Mouse (Mus musculus) hindbrain, embryonic 14.5 days (tissue): ENCODE data around the gene Pnkd. TPM values are rescaled to one million over a fixed set of nuclear protein-coding genes. Genes with fewer than 3 reads are reported as not detected.

Experiments
- ATAC-seq: fragments of 200-750 bp; cut with Nextera tagmentation; 2 replicates; pipeline ENCODE4 v1.8.0; 2017; ENCODE audit warnings: moderate number of reproducible peaks, mild to moderate bottlenecking, moderate TSS enrichment, moderate library complexity; ENCODE audit not compliant: low FRiP score
- DNase-seq: peaks from one replicate; pipeline ENCODE4 v3.0.0-alpha.2; 2015; ENCODE audit warnings: low spot score
- H3K27ac ChIP-seq: fragments of 300-500 bp; sonication (generic); 2 replicates; pipeline ENCODE4 v1.5.1; 2014; ENCODE audit warnings: mild to moderate bottlenecking, moderate library complexity
- H3K27me3 ChIP-seq: fragments of 300-500 bp; sonication (generic); 2 replicates; pipeline ENCODE4 v1.6.1; 2014; ENCODE audit warnings: mild to moderate bottlenecking, low read length, mixed read lengths; ENCODE audit not compliant: control insufficient read depth, insufficient read depth
- H3K36me3 ChIP-seq: fragments of 300-500 bp; sonication (generic); replicated peaks from 2 replicates; pipeline ENCODE4 v1.6.1; 2014; ENCODE audit not compliant: control insufficient read depth, insufficient read depth
- H3K4me1 ChIP-seq: fragments of 300-500 bp; sonication (generic); replicated peaks from 2 replicates; pipeline ENCODE4 v1.6.1; 2014; ENCODE audit warnings: antibody characterized with exemption, low read length, mixed read lengths; ENCODE audit not compliant: control insufficient read depth, insufficient read depth
- H3K4me2 ChIP-seq: fragments of 300-500 bp; sonication (generic); replicated peaks from 2 replicates; pipeline ENCODE4 v1.6.1; 2014; ENCODE audit warnings: mild to moderate bottlenecking, moderate library complexity
- H3K4me3 ChIP-seq: fragments of 300-500 bp; sonication (generic); replicated peaks from 2 replicates; pipeline ENCODE4 v1.5.1; 2014; ENCODE audit warnings: mild to moderate bottlenecking, low read length
- H3K9ac ChIP-seq: fragments of 300-500 bp; sonication (generic); 2 replicates; pipeline ENCODE4 v1.6.1; 2014
- H3K9me3 ChIP-seq: fragments of 300-500 bp; sonication (generic); 2 replicates; pipeline ENCODE4 v1.6.1; 2016; ENCODE audit warnings: low read length; ENCODE audit not compliant: control insufficient read depth
- WGBS: fragments of 180-500 bp; shearing (Covaris S2); extraction: QIAGEN DNeasy Blood & Tissue Kit; methylation state at CpG from one replicate; pipeline ENCODE4 v1.1.7; 2014; 5-methylcytosine and 5-hydroxymethylcytosine counted together
- polyA plus RNA-seq: library from polyadenylated mRNA; unstranded; fragments of >200 nt; fragmentation: Nextera tagmentation; extraction: Ambion mirVana; gene quantifications from 2 replicates; pipeline ENCODE4 v1.2.1, GENCODE M21; 2014

Gene Pnkd
- polyA plus RNA-seq, 1 experiment from 2014 or later: 146 TPM

DNA sequence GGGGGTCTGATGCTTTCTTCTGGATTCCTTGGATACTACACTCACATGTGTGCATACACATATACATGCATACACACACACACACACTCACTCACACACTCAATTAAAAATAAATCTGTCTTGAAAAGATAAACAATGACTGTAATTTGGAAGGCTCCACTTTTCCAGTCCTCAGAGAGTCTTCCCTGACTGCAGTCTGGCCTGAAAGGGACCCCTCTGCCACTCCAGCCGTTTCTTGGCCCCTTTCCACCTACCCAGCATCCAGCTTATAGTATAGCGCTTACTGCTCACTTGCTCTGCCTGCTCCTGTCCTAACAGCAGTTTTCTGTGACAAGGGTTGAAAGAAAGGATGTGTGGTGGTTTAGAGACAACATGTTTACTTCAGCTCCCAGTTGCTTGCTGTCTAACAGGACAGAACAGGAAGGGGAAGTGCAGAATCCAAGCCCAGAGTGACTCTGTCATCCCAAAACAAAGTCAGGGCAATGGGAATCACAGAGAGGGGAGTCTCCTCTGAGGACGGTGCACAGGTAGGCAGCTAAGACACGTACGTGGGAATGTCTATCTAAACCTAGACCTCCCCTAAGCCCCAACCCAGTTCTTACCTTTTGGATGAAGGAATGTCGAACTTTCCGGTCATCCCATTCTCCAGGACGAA lies 8.7 kb downstream of the Pnkd start:
- DNase-seq (no peak), ATAC-seq (no peak)
- Histone ChIP-seq H3K4me2 (no peak overlapping the region), H3K27me3 (no peaks in the 10 kb centered on the region), H3K4me1 (peaks cover 13% of the 10 kb centered on the region; the same call in 1 of the 2 replicates), H3K36me3 (peaks cover 33% of the 10 kb centered on the region), H3K9ac (no peak overlapping the region), H3K4me3 (no peak overlapping the region), H3K27ac (no peak overlapping the region), H3K9me3 (no peaks in the 10 kb centered on the region)
- WGBS: 84% methylated on average over 8 of the region's 8 CpGs

DNA sequence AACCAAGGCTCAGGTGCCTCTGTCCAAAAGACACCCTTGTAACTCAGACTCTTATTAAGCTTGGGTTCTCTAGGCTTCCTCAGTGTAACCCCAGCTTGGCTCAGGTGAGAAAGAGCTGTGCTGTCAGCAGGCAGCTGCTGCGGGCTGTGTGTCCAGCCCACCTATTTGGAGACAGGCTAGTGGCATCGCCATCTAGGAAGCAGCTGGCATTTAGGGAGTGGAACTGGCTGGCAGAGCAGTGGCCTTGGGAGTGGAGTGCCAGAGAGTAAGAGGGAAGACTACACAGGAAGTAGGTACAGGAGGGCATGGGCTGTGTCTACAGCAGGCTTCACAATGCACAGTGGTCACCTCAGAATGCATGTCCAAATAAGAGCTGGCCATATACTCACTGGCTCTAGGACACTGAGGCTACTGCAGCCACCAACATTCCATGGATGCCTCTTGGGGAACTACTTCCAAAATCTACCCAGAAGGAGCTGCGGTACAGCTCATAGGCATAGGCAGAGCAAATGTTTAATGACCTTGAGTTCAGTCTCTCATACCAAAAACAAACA lies 9.4 kb downstream of the Pnkd start:
- no peak for DNase-seq
- no peak for ATAC-seq
- Histone ChIP-seq H3K36me3 (peaks cover 27% of the 10 kb centered on the region), H3K4me2 (no peak overlapping the region), H3K9me3 (no peaks in the 10 kb centered on the region), H3K27me3 (no peaks in the 10 kb centered on the region), H3K4me3 (no peak overlapping the region), H3K4me1 (peaks cover 13% of the 10 kb centered on the region; the same call in 1 of the 2 replicates), H3K27ac (no peak overlapping the region), H3K9ac (no peak overlapping the region)
- 91% methylated on average over 3 of the region's 3 CpGs for WGBS

DNA sequence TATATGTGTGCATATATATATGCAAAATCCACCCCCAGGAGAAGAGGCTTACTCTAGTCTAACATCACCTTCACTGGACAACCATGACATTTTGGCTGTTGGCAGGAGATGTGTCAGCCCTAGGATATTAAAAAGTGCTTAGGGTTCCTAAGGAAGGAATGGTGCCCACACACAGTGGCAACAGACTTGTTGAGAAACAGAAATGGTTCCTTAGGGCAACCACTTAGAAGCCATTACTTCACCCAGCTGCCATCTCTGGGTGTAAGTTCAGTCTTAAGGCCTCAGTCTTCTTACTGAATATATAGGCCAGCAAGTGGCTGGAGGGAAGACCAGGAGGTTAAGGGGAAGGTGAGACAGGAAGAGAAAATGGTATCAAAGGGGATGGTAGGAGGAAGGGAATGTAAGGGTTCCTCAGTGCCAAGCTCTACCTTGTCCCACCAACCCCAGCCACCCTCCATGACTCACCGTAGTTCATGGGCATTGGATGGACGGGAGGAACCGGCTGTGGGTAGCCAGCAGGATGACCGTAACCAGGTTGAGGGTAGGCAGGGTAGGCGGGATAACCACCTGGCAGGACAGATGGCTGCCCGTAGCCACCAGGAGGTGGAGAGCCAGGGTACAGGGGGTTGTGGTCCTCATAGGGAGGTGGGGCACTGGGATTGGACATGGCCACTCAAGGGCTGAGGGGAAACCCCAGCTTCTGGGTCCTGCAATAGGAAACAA lies 10.2 kb downstream of the Pnkd start:
- H3K4me1 ChIP-seq: peaks cover 13% of the 10 kb centered on the region; the same call in 1 of the 2 replicates
- peak overlapping the region; percentile 80 for H3K27ac ChIP-seq
- peaks cover 23% of the 10 kb centered on the region for H3K36me3 ChIP-seq
- WGBS: 94% methylated on average over 6 of the region's 6 CpGs
- H3K9ac ChIP-seq: peak overlapping the region; percentile 17; the same call in 1 of the 2 replicates
- DNase-seq: no peak
- no peaks in the 10 kb centered on the region for H3K9me3 ChIP-seq
- peak overlapping the region; percentile 22 for H3K4me2 ChIP-seq
- ATAC-seq: no peak
- H3K27me3 ChIP-seq: no peaks in the 10 kb centered on the region
- no peak overlapping the region for H3K4me3 ChIP-seq

DNA sequence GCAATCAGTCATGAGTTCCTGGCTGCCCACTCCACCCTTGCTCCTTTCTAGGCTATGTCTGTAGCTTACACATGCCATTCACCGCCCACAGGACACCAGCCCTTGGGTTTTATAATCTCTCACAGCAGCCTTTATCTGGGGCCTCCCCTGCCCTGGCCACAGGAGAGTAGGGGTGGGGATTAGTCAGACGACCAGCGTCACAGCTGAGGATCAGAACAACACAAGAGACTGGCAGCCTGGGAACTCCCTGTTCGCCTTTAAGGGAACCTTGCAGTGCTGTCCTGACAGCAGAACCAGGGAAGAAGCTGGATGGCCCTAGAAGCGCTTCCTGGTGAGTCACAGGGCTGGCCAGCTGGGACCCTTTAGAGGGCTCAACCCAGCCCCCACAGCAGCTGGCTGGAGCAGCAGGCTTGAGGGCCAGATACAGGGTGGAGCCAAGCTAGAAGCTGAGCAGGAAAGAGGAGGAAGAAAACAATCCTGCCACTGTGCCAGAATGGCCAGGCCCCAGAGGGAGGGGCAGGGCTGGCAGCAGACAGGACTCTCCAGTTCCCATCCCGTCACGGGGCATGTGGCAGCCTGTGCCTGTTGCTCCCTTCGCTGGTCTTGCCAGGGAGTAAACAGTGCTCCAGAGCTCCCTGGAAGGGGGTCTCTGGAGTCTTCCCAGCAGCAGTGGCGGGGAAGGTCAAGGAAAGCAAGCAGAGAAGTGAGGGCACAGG lies 10.9 kb downstream of the Pnkd start:
- Histone ChIP-seq H3K4me1 (peaks cover 13% of the 10 kb centered on the region; the same call in 1 of the 2 replicates), H3K36me3 (peaks cover 21% of the 10 kb centered on the region), H3K4me3 (no peak overlapping the region), H3K9me3 (no peaks in the 10 kb centered on the region), H3K9ac (peak overlapping the region; percentile 17; the same call in 1 of the 2 replicates), H3K4me2 (peak overlapping the region; percentile 22), H3K27me3 (no peaks in the 10 kb centered on the region), H3K27ac (peak overlapping the region; percentile 80)
- DNase-seq (peak; percentile 62), ATAC-seq (peak; percentile 90)
- 24% methylated on average over 9 of the region's 9 CpGs for WGBS

DNA sequence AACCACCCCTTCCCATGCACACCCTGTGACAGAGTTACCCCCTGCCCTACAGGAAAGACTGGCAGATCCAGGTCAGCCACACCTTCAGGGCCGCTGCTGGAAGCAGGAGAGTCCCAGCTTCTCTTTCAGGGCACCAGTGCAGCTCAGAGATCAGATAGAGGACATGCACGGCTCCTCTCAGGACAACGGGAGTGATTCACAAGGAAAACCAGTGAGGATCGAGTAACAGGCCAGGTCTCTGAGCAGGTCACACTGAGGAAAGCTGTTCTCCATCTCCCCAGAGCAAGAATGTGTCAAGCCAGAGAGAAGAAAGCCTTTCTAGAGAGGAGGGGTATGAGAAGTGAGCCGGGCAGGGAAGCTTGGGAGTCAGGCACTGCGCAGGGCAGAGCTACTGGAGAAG lies 11.7 kb downstream of the Pnkd start:
- Histone ChIP-seq H3K27me3 (no peaks in the 10 kb centered on the region), H3K9ac (peak overlapping the region; percentile 17; the same call in 1 of the 2 replicates), H3K4me2 (no peak overlapping the region; the same call in 1 of the 2 replicates), H3K27ac (peak overlapping the region; percentile 80), H3K36me3 (peaks cover 15% of the 10 kb centered on the region), H3K4me1 (peaks cover 13% of the 10 kb centered on the region; the same call in 1 of the 2 replicates), H3K4me3 (no peak overlapping the region), H3K9me3 (no peaks in the 10 kb centered on the region)
- no peak for DNase-seq
- 75% methylated on average over 6 of the region's 6 CpGs for WGBS
- ATAC-seq: no peak

DNA sequence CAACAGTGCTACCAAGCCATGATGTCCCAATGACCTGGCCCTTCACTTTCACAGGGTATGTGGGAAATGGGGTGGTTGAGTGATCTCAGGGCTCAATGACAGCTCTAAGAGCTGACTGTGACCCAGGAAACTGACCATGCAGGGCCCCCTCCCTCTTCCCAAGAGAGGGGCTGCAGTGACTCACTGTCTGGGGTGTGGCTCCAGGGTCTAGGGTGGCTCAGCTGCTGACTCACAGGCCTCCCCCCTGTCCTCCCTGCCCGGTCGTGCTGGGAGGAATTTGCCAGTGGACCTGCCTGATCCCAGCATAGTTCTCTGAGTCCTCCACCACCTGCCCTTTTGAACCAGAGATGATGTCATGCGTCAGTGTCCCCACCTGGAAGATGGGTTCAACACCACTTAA lies 12.5 kb downstream of the Pnkd start:
- H3K27ac ChIP-seq: no peak overlapping the region
- H3K4me3 ChIP-seq: no peak overlapping the region
- DNase-seq: no peak
- H3K27me3 ChIP-seq: 0 out of 2 replicates have a peak, but pooled peaks cover under 1% of the 10 kb centered on the region
- H3K9me3 ChIP-seq: no peaks in the 10 kb centered on the region
- 82% methylated on average over 3 of the region's 3 CpGs for WGBS
- no peak overlapping the region for H3K9ac ChIP-seq
- peaks cover 13% of the 10 kb centered on the region; the same call in 1 of the 2 replicates for H3K4me1 ChIP-seq
- no peak for ATAC-seq
- H3K36me3 ChIP-seq: peaks cover 7% of the 10 kb centered on the region
- no peak overlapping the region for H3K4me2 ChIP-seq

DNA sequence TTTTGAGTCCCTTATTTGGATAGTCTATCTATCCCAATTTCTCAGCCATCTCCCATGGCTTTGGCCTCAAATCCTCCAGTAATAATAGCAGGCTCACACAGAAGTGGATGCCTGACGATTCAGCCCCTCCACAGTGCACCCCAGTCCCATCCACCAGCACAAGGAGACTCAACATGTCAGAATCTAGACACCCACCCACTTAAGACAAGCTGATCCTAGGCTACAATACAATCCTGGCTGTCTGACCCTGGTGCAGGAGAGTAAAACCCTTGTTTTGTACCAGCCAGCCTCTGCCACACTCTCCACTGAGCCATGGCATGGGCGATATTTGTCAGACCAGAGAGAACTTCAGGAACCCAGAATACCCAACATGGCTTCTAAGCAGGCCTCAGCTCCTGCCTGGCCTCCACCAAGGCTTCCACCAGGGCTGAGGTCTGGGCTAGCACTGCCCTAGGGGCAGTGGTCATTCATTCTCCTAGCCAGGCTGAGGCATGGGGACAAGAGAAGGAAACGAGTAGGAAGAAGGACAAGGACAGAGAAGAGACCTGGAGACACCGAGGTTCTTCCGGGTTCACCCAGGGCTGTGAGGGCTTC lies 13.5 kb downstream of the Pnkd start:
- Histone ChIP-seq H3K4me2 (no peak overlapping the region), H3K36me3 (0 out of 2 replicates have a peak, but pooled peaks cover 3% of the 10 kb centered on the region), H3K27ac (no peak overlapping the region), H3K4me1 (peaks cover 14% of the 10 kb centered on the region), H3K27me3 (0 out of 2 replicates have a peak, but pooled peaks cover 9% of the 10 kb centered on the region), H3K4me3 (no peak overlapping the region), H3K9me3 (no peaks in the 10 kb centered on the region), H3K9ac (no peak overlapping the region)
- DNase-seq: no peak
- ATAC-seq: no peak
- WGBS: 89% methylated on average over 5 of the region's 5 CpGs

DNA sequence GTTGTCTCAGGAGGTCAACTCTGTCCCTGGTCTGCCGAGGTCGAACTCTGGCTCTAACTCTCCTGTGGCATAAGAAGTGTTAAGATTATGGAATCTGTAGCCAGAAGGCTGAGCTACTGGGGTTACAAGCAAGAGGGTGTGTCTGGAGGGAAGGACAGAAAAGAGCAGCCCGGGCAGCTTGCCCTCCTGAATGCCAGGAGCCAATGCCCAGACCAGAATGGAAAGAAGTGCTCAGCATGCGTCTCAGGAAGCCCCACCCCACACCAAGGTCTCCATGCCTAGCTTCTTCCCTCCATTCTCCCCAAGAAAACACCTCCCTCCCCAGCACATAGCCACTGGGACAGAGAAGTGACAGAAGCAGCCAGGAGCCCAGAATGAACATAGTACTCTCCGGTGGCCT lies 14.3 kb downstream of the Pnkd start:
- H3K4me3 ChIP-seq: no peak overlapping the region
- H3K36me3 ChIP-seq: no peaks in the 10 kb centered on the region

More for the DNA sequence above, 14.3 kb downstream of the Pnkd start:
- Histone ChIP-seq H3K9me3 (no peaks in the 10 kb centered on the region), H3K4me2 (no peak overlapping the region), H3K4me1 (peaks cover 22% of the 10 kb centered on the region), H3K27me3 (peaks cover 16% of the 10 kb centered on the region), H3K9ac (no peak overlapping the region), H3K27ac (no peak overlapping the region)
- ATAC-seq (no peak), DNase-seq (no peak)
- WGBS: 73% methylated on average over 5 of the region's 5 CpGs
